Mouse (Mus musculus) MN1 (cell line): ENCODE measurements around the gene Fam163a.
"Not testable (repeated sequence)": the region's sequence is repeated elsewhere in the genome, so short reads cannot be mapped to it uniquely, and the experiment has no call there.

ENCODE experiments used
- DNase-seq: peaks from one replicate; pipeline ENCODE4 v3.0.0-alpha.2; 2016; ENCODE audit warnings: low spot score

Fam163a gene

GRCm38 (mm10) chr1:156077655-156078054, 127.2 kb downstream of the Fam163a start:
- DNase-seq = no peak

- peak; percentile 23 for DNase-seq
Observed at GRCm38 (mm10) chr1:156076474-156076873, 128.4 kb downstream of the Fam163a start.

- no peak for DNase-seq
Observed at GRCm38 (mm10) chr1:156074575-156074974, 130.3 kb downstream of the Fam163a start.

GRCm38 (mm10) chr1:156073169-156073821, 131.5 kb downstream of the Fam163a start:
- no peak for DNase-seq

GRCm38 (mm10) chr1:156070106-156070505, 134.7 kb downstream of the Fam163a start:
- DNase-seq = no peak

GRCm38 (mm10) chr1:156066133-156066532, 138.7 kb downstream of the Fam163a start:
- no peak for DNase-seq

GRCm38 (mm10) chr1:156062193-156062592, 142.6 kb downstream of the Fam163a start:
- DNase-seq = no peak

- DNase-seq = no peak
Observed at GRCm38 (mm10) chr1:156058207-156058606, 146.6 kb downstream of the Fam163a start.

GRCm38 (mm10) chr1:156046688-156047087, 158.1 kb downstream of the Fam163a start:
- DNase-seq = no peak

- peak; percentile 27 for DNase-seq
Observed at GRCm38 (mm10) chr1:156044211-156044611, 160.6 kb downstream of the Fam163a start.

- peak; percentile 80 for DNase-seq
Observed at GRCm38 (mm10) chr1:156043027-156043426, 161.8 kb downstream of the Fam163a start.

GRCm38 (mm10) chr1:156042481-156042880, 162.3 kb downstream of the Fam163a start:
- DNase-seq = no peak

GRCm38 (mm10) chr1:156041451-156042241, 163.2 kb downstream of the Fam163a start:
- no peak for DNase-seq

GRCm38 (mm10) chr1:156040731-156041401, 164.0 kb downstream of the Fam163a start:
- DNase-seq = peak; percentile 93

- not testable (repeated sequence) for DNase-seq
Observed at GRCm38 (mm10) chr1:156039989-156040388, 164.8 kb downstream of the Fam163a start.

- DNase-seq = no peak
Observed at GRCm38 (mm10) chr1:156037144-156037583, 167.7 kb downstream of the Fam163a start.

GRCm38 (mm10) chr1:156035930-156036737, 168.7 kb downstream of the Fam163a start, which contains the start of gene Tor1aip1:
Gene Tor1aip1, minus strand, starts transcription at chr1:156036480.
- peak; percentile 99 for DNase-seq

GRCm38 (mm10) chr1:156035269-156035929, 169.4 kb downstream of the Fam163a start, which contains the start of gene Tor1aip2:
Gene Tor1aip2, plus strand, starts transcription at chr1:156035403.
- peak; percentile 91 for DNase-seq

- DNase-seq = no peak
Observed at GRCm38 (mm10) chr1:156034661-156035060, 170.2 kb downstream of the Fam163a start.

GRCm38 (mm10) chr1:156033921-156034320, 170.9 kb downstream of the Fam163a start:
- DNase-seq = no peak

GRCm38 (mm10) chr1:156028340-156028975, 176.4 kb downstream of the Fam163a start:
- no peak for DNase-seq
